Mouse (Mus musculus) heart, embryonic 15.5 days (tissue): Measurements from ENCODE around the gene Sult5a1. TPM values are rescaled to one million over a fixed set of nuclear protein-coding genes. Genes with fewer than 3 reads are reported as not detected.

Experiments used
- ATAC-seq: fragments of 200-750 bp; cut with Nextera tagmentation; replicated peaks from 2 replicates; pipeline ENCODE4 v1.8.0; 2017; ENCODE audit warnings: low read depth, moderate TSS enrichment; ENCODE audit not compliant: insufficient number of reproducible peaks, insufficient read depth, low FRiP score
- H3K27ac ChIP-seq: fragments of 300-500 bp; sonication (generic); 2 replicates; pipeline ENCODE4 v1.5.1; 2015; ENCODE audit warnings: mild to moderate bottlenecking, inconsistent platforms
- H3K27me3 ChIP-seq: fragments of 300-500 bp; sonication (generic); 2 replicates; pipeline ENCODE4 v1.6.1; 2015; ENCODE audit warnings: inconsistent platforms
- H3K36me3 ChIP-seq: fragments of 300-500 bp; sonication (generic); 2 replicates; pipeline ENCODE4 v1.6.1; 2015; ENCODE audit warnings: mild to moderate bottlenecking, inconsistent platforms
- H3K4me1 ChIP-seq: fragments of 300-500 bp; sonication (generic); replicated peaks from 2 replicates; pipeline ENCODE4 v1.6.1; 2015; ENCODE audit warnings: inconsistent platforms
- H3K4me2 ChIP-seq: fragments of 300-500 bp; sonication (generic); 2 replicates; pipeline ENCODE4 v1.6.1; 2015; ENCODE audit warnings: inconsistent platforms, mild to moderate bottlenecking, moderate library complexity
- H3K4me3 ChIP-seq: fragments of 300-500 bp; sonication (generic); 2 replicates; pipeline ENCODE4 v1.5.1; 2015; ENCODE audit warnings: mild to moderate bottlenecking, inconsistent platforms
- H3K9ac ChIP-seq: fragments of 300-500 bp; sonication (generic); 2 replicates; pipeline ENCODE4 v1.6.1; 2015; ENCODE audit warnings: mild to moderate bottlenecking, inconsistent platforms
- H3K9me3 ChIP-seq: fragments of 300-500 bp; sonication (generic); replicated peaks from 2 replicates; pipeline ENCODE4 v1.6.1; 2016; ENCODE audit warnings: inconsistent platforms
- WGBS: fragments of 180-500 bp; shearing (Covaris S2); methylation state at CpG from one replicate; pipeline ENCODE4 v1.1.7; 2015; ENCODE audit warnings: mixed read lengths; 5-methylcytosine and 5-hydroxymethylcytosine counted together
- polyA plus RNA-seq: library from polyadenylated mRNA; unstranded; fragments of >200 nt; fragmentation: Nextera tagmentation; extraction: Ambion mirVana; gene quantifications from 2 replicates; pipeline ENCODE4 v1.2.1, GENCODE M21; 2015

Gene Sult5a1
- polyA plus RNA-seq, 1 experiment from 2014 or later: 4.6 TPM

DNA sequence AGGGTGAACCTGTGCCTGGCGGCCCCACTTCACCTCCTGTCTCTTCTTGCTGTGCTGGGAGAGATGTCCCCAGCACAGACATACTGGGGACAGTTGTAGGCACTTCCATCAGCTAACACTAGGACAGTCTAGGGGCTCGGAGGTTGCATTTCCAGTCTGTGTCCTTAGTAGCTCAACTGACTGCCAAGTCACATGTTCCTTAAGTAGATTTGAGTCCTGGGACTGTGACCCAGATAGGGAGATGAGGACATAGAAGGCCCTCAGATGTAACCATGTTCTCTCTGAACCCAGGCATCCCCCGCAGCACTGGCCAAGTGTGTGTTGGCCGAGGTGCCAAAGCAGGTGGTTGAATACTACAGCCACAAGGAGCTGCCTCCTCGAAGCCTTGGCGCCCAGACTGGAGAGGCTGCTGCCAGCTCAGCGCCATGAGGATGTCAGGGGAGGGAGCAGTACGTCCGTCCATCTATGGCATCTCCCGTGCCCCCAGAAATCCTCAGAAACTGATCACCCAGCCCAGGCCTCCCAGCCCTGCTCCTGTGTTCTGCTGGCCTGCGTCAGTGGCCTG, 23.9 kb downstream of the Sult5a1 start:
- no peak for ATAC-seq
- peaks cover 18% of the 10 kb centered on the region for H3K4me1 ChIP-seq
- no peak overlapping the region for H3K9ac ChIP-seq
- no peak overlapping the region for H3K27ac ChIP-seq
- H3K4me2 ChIP-seq: no peak overlapping the region
- H3K9me3 ChIP-seq: no peaks in the 10 kb centered on the region
- 84% methylated on average over 11 of the region's 11 CpGs for WGBS
- no peaks in the 10 kb centered on the region for H3K27me3 ChIP-seq
- no peaks in the 10 kb centered on the region for H3K36me3 ChIP-seq
- H3K4me3 ChIP-seq: no peak overlapping the region

DNA sequence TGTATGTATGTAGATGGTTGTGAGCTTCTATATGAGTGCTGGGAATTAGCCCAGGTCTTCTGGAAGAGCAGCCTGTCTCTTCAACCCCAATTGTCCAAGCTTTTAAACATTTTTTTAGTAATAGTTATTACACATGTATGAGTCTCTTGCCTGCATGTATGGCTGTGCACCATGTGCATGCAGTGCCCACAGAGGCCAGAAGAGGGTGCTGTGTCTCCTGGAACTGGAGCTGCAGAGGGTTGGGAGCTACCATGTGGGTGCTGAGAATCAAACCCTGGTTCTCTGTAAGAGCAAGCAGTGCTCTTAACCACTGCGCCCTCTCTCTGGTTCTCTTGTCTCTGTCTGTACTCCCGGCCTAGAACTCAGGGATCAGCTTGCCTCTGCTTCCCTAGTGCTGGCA, 25.2 kb downstream of the Sult5a1 start:
- Histone ChIP-seq H3K36me3 (no peaks in the 10 kb centered on the region), H3K4me3 (no peak overlapping the region), H3K4me2 (no peak overlapping the region), H3K9ac (no peak overlapping the region), H3K9me3 (no peaks in the 10 kb centered on the region), H3K27me3 (peaks cover 4% of the 10 kb centered on the region; the same call in 1 of the 2 replicates), H3K27ac (no peak overlapping the region), H3K4me1 (peaks cover 16% of the 10 kb centered on the region)
- WGBS: 100% methylated on average over 2 of the region's 2 CpGs
- no peak for ATAC-seq

DNA sequence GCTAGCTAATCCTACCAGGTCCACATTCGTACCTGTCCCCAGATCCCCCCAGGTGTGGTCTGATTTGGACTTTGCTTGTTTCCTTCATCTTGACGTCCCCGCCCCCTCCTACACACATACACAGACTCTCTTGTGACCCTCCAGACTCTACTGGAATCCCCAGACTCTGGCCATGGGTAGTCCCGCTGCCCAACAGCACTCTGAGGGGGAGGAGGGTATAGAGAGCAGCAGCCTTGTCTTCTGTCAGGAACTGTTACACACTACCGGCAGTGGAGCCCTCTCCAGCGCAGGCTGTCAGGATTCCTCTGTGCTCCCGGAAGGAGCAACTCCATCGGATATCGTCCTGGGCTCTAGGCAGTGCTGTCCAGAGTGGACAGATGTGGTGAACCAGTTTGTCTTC, 27.1 kb downstream of the Sult5a1 start:
- 0 out of 2 replicates have a peak overlapping the region, but pooled peaks have one; percentile 13 for H3K4me2 ChIP-seq
- WGBS: 38% methylated on average over 9 of the region's 9 CpGs

DNA sequence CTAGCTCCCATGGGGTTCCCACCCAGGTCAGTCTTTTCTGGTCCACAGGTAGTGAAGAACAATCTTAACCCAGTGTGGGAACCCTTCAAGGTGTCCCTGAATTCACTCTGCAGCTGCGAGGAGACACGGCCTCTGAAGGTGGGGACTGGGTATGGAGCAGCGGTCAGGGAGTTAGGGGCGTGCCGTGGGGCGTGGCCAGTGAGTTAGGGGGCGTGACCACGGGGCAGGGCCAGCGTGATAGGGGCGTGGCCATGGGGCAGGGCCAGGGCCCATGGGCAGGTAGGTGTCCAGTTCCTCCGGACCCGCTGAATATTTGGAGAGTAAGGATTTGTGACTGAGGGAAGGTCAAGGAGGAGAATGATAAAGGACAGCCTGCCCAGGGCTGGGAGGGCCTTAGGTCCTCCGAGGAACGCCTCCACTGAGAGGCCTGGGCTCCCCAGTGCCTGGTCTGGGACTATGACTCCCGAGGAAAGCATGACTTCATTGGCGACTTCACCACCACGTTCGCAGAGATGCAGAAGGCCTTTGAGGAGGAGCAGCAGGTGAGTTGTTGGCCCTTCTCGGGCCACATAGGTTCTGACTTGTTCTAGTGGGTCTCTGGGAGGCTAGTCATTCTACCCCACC, 31.8 kb downstream of the Sult5a1 start:
- ATAC-seq: 0 out of 2 replicates have a peak, but pooled peaks have one; percentile 29
- Histone ChIP-seq H3K27ac (no peak overlapping the region), H3K4me1 (peaks cover 14% of the 10 kb centered on the region), H3K9ac (no peak overlapping the region), H3K4me3 (no peak overlapping the region), H3K27me3 (peaks cover 43% of the 10 kb centered on the region), H3K9me3 (no peaks in the 10 kb centered on the region), H3K36me3 (no peaks in the 10 kb centered on the region), H3K4me2 (no peak overlapping the region)
- WGBS: 9% methylated on average over 19 of the region's 19 CpGs

More for the DNA sequence above, 27.1 kb downstream of the Sult5a1 start:
- no peak for ATAC-seq
- no peak overlapping the region for H3K4me3 ChIP-seq
- no peaks in the 10 kb centered on the region for H3K36me3 ChIP-seq
- H3K27ac ChIP-seq: no peak overlapping the region
- H3K9me3 ChIP-seq: no peaks in the 10 kb centered on the region
- H3K4me1 ChIP-seq: peaks cover 7% of the 10 kb centered on the region
- H3K27me3 ChIP-seq: peaks cover 22% of the 10 kb centered on the region
- H3K9ac ChIP-seq: no peak overlapping the region

DNA sequence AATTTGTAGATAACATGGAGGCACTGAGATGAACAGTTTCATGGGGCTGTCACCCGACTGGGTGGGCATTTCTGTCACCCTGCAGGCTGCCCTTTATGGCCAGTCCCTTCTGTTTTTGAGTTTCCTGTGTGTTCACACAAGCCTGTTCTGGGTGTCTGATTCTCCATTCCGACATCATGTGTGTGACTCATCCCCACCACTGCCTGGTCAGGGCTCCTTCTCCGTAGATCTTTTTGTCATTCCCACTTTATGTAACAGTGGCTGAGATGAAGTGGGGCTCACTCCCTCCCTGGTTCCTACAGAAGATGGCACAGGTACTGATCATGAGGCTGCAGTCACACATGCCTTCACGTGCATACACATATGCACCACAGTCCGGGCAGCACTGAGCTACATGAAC, 35.4 kb downstream of the Sult5a1 start:
- ATAC-seq: no peak
- H3K4me1 ChIP-seq: peaks cover 22% of the 10 kb centered on the region
- no peak overlapping the region for H3K4me2 ChIP-seq
- no peaks in the 10 kb centered on the region for H3K9me3 ChIP-seq
- 67% methylated on average over 5 of the region's 5 CpGs for WGBS
- no peak overlapping the region for H3K27ac ChIP-seq
- H3K9ac ChIP-seq: no peak overlapping the region
- H3K4me3 ChIP-seq: no peak overlapping the region
- no peaks in the 10 kb centered on the region for H3K36me3 ChIP-seq
- H3K27me3 ChIP-seq: peaks cover 68% of the 10 kb centered on the region

DNA sequence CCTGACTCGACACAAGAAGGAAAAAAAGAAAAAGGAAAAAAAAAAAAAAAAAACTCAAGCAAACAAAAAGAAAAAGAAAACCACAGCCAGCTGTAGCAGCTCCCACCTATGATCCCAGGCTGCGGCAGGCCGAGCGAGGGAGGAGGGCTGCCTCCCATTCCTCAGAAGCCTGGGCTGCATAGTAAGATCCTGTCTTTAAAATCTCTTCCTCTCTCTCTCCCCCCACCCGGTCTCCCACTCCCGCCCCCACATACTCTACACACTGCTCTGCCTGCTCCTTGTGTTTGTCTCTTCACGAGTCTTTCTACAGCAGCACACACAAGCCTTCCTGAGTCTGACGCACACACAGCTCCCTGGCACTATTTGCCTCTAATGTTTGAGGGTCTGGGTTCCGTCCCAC, 36.1 kb downstream of the Sult5a1 start:
- Histone ChIP-seq H3K27ac (no peak overlapping the region), H3K36me3 (no peaks in the 10 kb centered on the region), H3K9me3 (no peaks in the 10 kb centered on the region), H3K27me3 (peaks cover 68% of the 10 kb centered on the region), H3K4me3 (no peak overlapping the region), H3K9ac (no peak overlapping the region), H3K4me2 (no peak overlapping the region), H3K4me1 (peaks cover 28% of the 10 kb centered on the region)
- no peak for ATAC-seq
- WGBS: 43% methylated on average over 9 of the region's 9 CpGs

DNA sequence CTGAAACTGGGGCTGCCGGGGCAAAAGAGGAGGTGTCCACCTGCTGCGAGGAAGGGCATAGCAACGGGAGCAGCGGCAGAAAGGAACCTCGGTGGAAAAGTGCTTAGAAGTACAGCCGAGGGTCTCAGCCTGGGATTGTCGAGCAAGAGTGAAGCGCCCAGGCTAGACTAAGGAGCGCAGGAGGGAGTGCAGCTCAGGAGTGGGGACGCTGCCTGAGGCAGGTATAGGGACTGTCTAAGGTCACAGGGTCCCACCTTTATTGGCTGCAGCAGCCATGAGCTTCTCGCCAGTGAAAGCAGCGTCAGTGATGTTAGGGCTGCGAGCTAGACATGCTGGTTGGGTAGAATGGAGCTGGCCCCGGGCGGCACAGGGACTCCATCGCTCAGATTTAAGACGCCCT, 40.4 kb downstream of the Sult5a1 start:
- no peak for ATAC-seq
- 0 out of 2 replicates have a peak overlapping the region, but pooled peaks have one; percentile 31 for H3K9ac ChIP-seq
- H3K9me3 ChIP-seq: no peaks in the 10 kb centered on the region
- H3K4me2 ChIP-seq: peak overlapping the region; percentile 87
- H3K36me3 ChIP-seq: no peaks in the 10 kb centered on the region
- 2% methylated on average over 17 of the region's 17 CpGs for WGBS
- peaks cover 61% of the 10 kb centered on the region for H3K27me3 ChIP-seq
- peaks cover 22% of the 10 kb centered on the region for H3K4me1 ChIP-seq
- H3K27ac ChIP-seq: no peak overlapping the region
- H3K4me3 ChIP-seq: peak overlapping the region; percentile 50

DNA sequence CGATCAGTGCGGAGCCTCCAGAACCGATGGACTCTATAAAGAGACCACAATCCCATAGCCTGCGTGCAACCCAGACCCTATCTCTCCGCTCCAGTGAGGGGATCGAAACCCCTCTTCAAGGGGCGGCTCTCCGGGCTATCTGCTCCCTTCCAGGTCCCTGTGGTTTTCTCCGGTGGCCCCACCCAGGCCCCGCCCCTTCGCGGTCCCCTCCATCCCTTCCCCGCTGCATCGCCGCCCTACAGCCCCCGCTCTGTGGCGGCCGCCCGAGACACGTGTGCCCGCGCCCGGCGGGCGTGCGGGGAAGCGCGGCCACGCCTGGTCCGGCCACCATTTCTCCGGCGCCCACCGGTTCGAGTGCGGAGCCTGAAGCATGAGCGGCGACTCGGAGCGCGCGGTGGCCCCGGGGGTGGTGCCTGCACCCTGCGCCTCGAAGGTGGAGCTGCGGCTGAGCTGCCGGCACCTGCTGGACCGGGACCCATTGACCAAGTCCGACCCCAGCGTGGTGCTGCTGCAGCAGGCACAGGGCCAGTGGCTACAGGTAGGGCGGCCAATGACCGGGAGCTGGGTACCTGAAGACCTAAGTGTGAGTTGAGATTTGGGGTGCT, 40.9 kb downstream of the Sult5a1 start, which contains the start of gene Cpne7:
Gene Cpne7 (plus strand): TSS at position 248 of the 605 bp plus-strand sequence.
- peaks cover 59% of the 10 kb centered on the region for H3K27me3 ChIP-seq
- peak within 1 kb of the TSS; percentile 87 for H3K4me2 ChIP-seq
- H3K9ac ChIP-seq: peak within 1 kb of the TSS; percentile 31
- peak within 1 kb of the TSS; percentile 50 for H3K4me3 ChIP-seq
- H3K36me3 ChIP-seq: no peaks in the 10 kb centered on the region
- no peak within 1 kb of the TSS for H3K27ac ChIP-seq
- peak; percentile 50; the same call in 1 of the 2 replicates for ATAC-seq
- WGBS: 1% methylated on average over 50 of the region's 51 CpGs
- peaks cover 22% of the 10 kb centered on the region for H3K4me1 ChIP-seq
- H3K9me3 ChIP-seq: no peaks in the 10 kb centered on the region

DNA sequence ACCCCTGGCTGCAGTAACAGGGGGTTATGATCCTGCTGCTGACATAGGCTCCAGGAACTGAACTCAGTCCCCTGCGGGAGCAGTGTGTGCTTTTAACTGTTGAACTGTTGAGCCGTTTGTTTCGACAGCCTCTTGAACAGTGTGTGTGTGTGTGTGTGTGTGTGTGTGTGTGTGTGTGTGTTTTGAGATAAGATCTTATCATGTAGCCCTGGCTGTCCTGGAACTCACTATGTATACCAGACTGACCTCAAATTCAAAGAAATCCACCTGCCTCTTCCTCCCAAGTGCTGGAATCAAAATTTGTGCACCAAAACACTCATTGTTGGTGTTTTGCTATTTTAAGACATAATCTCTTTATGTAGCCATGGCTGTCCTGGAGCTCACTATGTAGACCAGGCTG, 43.5 kb downstream of the Sult5a1 start:
- no peak overlapping the region for H3K9ac ChIP-seq
- ATAC-seq: no peak
- no peaks in the 10 kb centered on the region for H3K36me3 ChIP-seq
- WGBS: 21% methylated on average over 3 of the region's 3 CpGs
- H3K4me3 ChIP-seq: no peak overlapping the region
- H3K4me2 ChIP-seq: no peak overlapping the region
- no peak overlapping the region for H3K27ac ChIP-seq
- peaks cover 46% of the 10 kb centered on the region for H3K27me3 ChIP-seq
- no peaks in the 10 kb centered on the region for H3K9me3 ChIP-seq
- H3K4me1 ChIP-seq: peaks cover 22% of the 10 kb centered on the region

DNA sequence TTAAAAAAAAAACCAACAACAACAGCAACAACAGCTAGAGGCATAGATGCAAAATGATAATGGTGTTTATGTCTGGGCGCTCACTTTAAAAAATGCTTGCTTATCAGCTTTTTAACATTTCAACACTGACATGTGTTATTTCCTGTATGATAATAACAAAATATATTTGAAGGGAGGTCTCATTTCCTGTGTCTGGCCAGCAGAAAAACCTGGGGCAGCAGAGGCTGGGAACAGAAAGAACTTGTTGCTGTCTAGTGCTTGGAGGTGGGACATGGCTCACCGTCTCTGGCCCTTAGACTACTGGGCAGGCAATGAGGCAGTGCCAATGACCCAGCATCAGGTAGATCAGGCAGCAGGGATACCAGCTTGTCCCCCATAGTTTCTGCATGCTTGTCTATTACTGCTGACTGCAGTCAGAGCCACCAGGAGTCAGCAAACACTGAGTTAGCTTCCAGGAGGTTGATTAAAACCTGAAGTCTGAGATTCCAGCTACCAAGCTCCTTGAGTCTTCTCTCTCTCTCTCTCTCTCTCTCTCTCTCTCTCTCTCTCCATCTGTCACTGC, 44.1 kb downstream of the Sult5a1 start:
- Histone ChIP-seq H3K4me3 (no peak overlapping the region), H3K36me3 (no peaks in the 10 kb centered on the region), H3K4me1 (peaks cover 22% of the 10 kb centered on the region), H3K9me3 (no peaks in the 10 kb centered on the region), H3K4me2 (no peak overlapping the region), H3K9ac (no peak overlapping the region), H3K27ac (no peak overlapping the region), H3K27me3 (peaks cover 40% of the 10 kb centered on the region)
- 25% methylated on average over 2 of the region's 2 CpGs for WGBS
- ATAC-seq: no peak

DNA sequence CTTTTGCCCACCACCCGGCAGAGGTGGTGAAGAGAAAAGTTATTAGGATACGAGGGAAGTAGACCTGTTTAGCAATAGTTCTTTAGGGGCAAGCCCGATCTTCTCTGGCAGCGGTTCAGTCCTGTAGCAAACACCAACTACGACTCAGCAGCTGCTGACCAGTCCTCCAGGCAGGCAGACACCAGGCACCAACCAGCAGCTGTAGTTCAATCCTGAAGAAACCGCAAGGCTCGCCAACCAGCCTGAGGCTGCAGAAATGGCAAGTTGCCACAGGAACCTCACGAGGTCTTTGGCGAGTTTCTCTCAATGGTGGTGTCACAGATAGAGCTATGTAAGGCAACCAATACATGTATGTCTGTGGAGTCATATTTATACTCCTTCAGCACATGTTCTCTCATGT, 45.2 kb downstream of the Sult5a1 start:
- H3K4me3 ChIP-seq: no peak overlapping the region
- H3K27me3 ChIP-seq: peaks cover 33% of the 10 kb centered on the region
- WGBS: 68% methylated on average over 9 of the region's 9 CpGs
- no peaks in the 10 kb centered on the region for H3K9me3 ChIP-seq
- H3K4me1 ChIP-seq: peaks cover 16% of the 10 kb centered on the region
- no peaks in the 10 kb centered on the region for H3K36me3 ChIP-seq
- H3K27ac ChIP-seq: no peak overlapping the region
- no peak for ATAC-seq
- H3K9ac ChIP-seq: no peak overlapping the region
- no peak overlapping the region for H3K4me2 ChIP-seq
